Mouse (Mus musculus): ENCODE results near the gene Nf1.
A peak's percentile ranks its signal among the peaks of the same experiment; 100 is the strongest.

The Nf1 gene

GRCm38 (mm10) chr11:79468097-79468496, 128.6 kb downstream of the Nf1 start:
- no peak for DNase-seq

- DNase-seq = no peak
These were observed 143.9 kb downstream of the Nf1 start for GRCm38 (mm10) chr11:79483392-79483791.

GRCm38 (mm10) chr11:79483876-79484528, 144.5 kb downstream of the Nf1 start:
- no peak for DNase-seq

DNA sequence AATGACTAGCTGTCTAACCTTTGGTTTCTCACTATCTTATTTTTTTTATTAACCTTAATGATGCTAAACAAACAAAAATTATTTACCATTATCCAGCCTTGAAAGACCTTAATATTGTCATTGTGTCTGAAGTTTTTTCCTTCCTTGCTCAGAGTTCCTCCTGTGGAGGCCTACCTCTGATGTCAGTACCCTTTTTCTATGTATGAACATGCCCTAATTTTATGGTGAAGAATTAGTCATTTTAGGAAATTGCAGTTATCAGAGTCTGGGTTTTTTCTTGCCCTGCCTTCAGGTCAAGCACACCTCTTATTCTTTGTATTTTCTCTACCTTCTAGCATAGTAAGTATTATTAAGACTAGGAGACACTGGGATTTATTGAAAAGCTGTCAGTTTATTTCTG, 145.2 kb downstream of the Nf1 start:
- DNase-seq = no peak

- DNase-seq = no peak
These were observed 155.7 kb downstream of the Nf1 start for GRCm38 (mm10) chr11:79494976-79495800.

DNA sequence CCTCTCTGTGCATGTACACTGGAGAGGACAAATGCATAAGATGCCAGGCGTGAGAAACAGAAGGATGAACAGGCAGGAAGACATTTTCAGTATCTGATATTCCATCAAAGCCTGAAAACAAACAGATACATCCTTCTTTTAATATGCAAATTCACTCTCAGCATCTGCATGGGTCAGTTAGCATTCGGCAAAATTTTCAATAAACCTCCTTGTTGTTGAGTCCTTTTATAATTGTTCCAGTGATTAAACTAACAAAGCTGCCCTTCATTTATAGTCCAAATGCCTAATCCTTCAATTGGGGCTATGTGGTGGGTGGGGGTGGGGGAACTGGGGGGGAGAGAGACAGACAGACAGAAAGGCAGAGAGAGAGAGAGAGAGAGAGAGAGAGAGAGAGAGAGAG, 163.4 kb downstream of the Nf1 start:
- DNase-seq = no peak

GRCm38 (mm10) chr11:79503845-79504244, 164.4 kb downstream of the Nf1 start, which contains the start of gene Omg:
Gene Omg (minus strand): TSS chr11:79504084.
- peak; percentile 42 for DNase-seq

- no peak for DNase-seq
These were observed 165.0 kb downstream of the Nf1 start for GRCm38 (mm10) chr11:79504506-79504905.

DNA sequence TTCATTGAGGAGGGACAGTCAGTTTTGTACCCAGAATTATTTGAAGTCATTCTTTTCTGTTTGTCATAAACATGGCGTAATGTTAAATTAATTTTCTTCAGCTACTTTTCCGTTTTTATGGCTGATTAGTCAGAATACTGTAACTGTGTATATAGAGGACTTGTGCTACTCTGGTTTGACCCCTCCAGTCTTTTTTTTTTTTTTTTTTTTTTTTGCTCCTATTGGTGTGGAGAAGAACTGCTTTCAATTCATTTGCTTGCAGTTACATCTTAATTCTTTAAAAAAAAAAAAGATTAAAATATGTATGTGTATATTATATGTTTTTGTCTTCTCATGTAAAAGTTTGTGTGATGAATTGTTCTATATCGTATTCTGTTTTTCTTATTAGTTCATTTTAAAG, 172.5 kb downstream of the Nf1 start:
- no peak for DNase-seq

DNA sequence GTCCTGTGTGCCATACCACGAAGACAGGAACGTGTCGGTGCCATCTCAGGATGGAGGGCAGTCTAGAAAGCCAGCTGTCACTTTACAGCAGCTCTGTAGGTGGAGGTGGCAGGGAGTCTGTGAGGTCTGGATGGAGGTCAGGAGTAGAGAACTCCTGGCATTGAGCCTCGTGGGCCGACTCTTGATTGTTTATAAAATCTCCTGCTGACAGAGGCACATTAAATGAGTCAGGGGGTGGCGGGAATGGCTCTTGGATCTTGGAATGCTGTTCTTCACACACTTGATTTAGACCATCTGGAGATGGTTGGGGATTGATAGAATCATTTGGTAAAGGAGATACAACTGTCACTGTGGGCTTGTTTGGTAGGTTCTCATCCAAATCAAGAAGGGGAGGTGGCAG, 175.8 kb downstream of the Nf1 start:
- DNase-seq = no peak

- DNase-seq = no peak
These were observed 176.3 kb downstream of the Nf1 start for GRCm38 (mm10) chr11:79515798-79516197.

DNA sequence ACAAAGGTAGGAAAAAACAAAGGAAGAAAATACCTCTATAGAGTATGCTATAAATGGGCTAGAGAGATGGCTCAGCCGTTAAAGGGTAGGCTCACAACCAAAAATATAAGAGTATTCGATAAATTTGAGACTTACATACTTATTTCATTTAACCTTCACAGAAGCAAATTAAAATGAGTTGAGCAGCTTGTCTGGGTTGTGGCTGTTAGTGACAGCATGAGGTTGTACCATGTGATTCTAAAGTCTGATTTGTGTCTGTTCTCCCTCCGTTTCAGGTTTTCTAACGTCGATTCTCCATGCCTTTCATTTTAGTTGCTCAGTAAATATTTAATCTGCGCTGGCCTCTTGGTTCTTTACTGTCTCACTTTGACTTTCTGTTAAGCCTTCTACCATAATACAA, 179.8 kb downstream of the Nf1 start:
- no peak for DNase-seq

DNA sequence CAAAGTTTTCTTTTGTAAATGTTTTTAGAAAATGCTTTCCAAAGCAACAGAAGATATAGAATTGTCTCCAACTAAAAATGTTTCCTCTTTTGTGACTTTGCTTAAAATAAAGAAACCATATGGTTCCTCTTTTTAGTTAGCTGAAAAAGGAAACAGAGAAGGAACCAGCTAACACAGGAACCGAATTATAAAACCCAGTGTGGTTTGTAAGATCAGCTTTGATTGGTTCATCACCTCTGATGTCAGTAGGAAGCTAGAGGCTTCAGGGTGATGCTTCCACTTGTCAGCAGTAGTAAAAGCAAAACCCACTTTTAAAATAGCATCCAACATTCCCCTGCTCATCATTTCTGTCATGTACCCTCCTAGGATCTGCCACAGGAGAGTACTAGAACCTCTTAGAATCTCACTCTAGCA, 180.4 kb downstream of the Nf1 start:
- DNase-seq = no peak

DNA sequence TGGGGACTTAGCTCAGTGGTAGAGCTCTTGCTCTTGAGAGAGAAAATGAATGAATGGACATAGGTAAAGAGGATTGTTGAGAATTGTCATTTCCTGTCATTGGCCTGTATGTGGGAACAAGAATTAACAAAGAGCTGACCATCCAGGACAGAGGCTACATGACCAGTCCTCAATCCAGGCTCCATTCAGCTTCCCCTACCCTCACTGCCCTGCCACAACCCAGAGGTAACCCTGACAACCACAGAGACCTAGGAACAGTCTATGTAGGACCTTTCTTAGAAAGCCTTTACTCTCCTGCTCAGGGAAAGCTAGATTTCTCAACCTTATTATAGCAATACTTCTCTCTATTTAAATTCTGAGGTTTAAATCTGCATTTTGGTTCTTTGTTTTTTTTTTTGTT, 181.3 kb downstream of the Nf1 start:
- no peak for DNase-seq

DNA sequence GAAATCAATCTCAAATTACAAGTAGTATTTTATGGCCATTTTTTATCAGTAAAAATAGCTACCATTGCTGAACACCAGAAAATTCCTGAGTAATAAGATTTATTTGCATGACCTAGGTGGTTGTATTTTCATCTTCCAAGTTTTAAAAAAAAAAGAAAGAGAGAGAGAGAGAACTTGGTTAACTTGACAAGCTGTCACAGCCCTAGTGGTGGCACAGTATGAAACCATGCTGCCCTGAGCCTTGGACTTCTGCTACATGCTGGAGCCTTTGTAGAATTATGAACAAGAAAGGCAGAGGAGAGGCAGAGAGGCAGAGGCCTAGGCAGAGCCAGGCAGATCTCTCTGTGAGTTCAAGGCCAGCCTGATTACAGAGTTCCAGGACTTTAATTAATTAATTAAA, 182.4 kb downstream of the Nf1 start:
- no peak for DNase-seq

DNA sequence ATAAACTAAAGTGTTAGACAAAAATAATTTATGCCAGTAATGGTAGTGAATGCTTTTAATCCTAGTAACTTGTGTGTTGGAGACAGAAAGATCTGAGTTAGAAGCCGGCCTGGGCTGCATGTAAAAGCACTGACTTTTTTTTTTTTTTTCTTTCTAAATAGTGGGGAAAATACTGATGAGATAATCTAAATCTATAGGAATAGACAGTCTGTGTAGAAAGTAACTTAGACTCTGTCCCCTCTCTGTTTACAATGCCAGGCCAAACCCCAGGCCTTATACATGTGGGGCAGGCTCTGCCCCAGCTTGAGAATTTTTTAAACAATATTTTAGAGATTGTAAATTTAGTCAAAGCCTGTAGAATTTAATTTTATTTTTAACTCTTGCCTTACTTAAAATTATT, 183.5 kb downstream of the Nf1 start:
- no peak for DNase-seq

- no peak for DNase-seq
These were observed 184.2 kb downstream of the Nf1 start, which contains the start of gene Evi2b for GRCm38 (mm10) chr11:79523560-79524309. Gene Evi2b (minus strand): TSS chr11:79523762.

- DNase-seq = no peak
These were observed 184.8 kb downstream of the Nf1 start for GRCm38 (mm10) chr11:79524310-79524575.

GRCm38 (mm10) chr11:79526549-79526948, 187.1 kb downstream of the Nf1 start:
- no peak for DNase-seq

GRCm38 (mm10) chr11:79527015-79527738, 187.7 kb downstream of the Nf1 start:
- DNase-seq = no peak

GRCm38 (mm10) chr11:79527739-79528384, 188.4 kb downstream of the Nf1 start:
- no peak for DNase-seq

DNA sequence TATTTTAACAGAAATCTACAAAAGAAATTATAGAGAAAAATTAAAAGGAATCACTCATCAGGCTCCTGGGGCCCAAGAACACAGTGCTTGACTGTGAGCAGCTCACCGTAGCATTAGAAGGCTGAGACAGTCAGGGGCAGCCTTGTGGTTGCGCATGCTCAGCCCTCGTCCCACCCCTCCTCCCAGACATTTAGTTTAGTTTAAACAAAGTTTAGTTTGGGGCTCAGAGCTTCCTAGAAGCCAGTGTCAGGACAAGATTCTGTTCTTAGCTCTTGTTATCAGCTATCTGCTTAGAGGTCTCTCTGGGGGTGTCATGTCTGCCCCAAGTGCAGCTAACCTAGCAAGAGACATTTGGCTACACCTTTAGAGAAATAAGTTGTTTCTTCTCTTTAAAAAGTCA, 189.1 kb downstream of the Nf1 start:
- DNase-seq = no peak

DNA sequence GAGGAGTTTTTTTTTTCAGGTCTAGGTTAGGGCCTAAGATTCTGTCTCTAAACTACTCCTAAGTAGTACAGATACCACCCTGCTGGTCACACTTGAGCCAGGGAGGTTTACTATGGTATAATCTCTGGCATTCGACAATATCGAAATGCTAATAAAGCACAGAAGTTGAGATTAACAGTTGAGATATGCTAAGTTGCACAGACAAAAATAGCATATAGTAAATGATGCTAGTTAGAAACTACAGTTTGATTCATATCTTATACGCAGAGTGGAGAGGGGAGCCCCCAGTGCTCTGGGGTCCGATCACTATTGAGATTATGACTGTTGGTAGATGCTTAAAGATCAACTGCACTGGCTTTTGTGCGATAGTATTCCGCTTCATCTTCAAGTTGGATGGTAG, 189.7 kb downstream of the Nf1 start:
- no peak for DNase-seq
